Mouse (Mus musculus) erythroblast, embryonic 14.5 days (primary cell): ENCODE results near the gene Aldh8a1.

Source experiments
- GATA1 ChIP-seq: IDR thresholded peaks from 2 replicates; pipeline ENCODE4 v1.6.1; 2012; ENCODE audit warnings: low read length, inconsistent platforms, mixed read lengths
- TAL1 ChIP-seq: IDR thresholded peaks from 3 replicates; pipeline ENCODE4 v1.6.1; 2012; ENCODE audit warnings: low read length, inconsistent platforms, mixed read lengths

GRCm38 (mm10) chr10:21353890-21354289 is 23.2 kb upstream of the Aldh8a1 start:
- TF ChIP-seq TAL1 = no peak
- no peak for TF ChIP-seq GATA1
